Mouse (Mus musculus) frontal cortex, adult (tissue): ENCODE results near the gene Hsd17b2.
"Not testable (repeated sequence)": the region's sequence is repeated elsewhere in the genome, so short reads cannot be mapped to it uniquely, and the experiment has no call there.

Source experiments
- ATAC-seq: cut with Nextera tagmentation; 2 replicates; pipeline ENCODE4 v1.9.2; 2017; ENCODE audit warnings: mild to moderate bottlenecking, moderate library complexity, mixed read lengths; ENCODE audit not compliant: low TSS enrichment

Gene Hsd17b2

DNA sequence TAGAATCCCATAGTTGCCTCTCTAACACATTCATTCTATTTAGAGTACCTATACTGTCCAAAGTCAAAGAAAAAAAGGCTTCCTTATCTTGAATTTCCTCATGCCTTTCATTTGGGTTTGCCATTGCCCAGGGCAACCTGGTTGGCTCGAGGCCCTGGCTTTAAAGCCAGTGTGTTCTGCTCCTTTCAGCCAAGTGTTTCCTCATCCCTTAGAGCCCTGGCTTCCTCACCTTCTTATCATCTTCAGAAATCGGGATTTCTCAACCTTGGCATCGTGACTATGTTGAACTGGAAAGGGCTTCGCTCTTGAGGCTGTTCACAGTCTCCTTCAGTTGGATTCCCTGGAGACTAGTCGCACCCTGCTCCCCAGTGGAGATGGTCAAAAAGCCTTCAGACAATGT, 12.9 kb downstream of the Hsd17b2 start:
- no peak for ATAC-seq

DNA sequence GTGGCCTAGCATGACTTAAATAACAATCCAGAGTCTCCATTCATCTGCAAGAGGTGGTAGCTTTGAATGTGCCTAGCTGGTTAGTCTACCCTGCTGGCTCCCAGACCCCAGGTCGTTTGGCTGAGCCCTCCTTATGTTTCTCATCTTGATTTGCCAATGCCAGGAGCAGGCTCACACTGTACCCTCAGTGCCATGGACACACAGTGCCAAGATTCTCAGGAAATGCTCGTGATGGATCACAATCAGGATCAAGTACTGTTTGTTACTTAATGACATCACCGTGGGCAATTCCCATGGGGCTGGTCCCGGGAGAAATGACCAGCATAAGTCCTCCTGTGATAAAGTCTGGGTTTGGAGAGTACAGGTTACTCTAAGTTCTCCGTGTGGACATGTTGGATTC, 14.2 kb downstream of the Hsd17b2 start:
- no peak for ATAC-seq

DNA sequence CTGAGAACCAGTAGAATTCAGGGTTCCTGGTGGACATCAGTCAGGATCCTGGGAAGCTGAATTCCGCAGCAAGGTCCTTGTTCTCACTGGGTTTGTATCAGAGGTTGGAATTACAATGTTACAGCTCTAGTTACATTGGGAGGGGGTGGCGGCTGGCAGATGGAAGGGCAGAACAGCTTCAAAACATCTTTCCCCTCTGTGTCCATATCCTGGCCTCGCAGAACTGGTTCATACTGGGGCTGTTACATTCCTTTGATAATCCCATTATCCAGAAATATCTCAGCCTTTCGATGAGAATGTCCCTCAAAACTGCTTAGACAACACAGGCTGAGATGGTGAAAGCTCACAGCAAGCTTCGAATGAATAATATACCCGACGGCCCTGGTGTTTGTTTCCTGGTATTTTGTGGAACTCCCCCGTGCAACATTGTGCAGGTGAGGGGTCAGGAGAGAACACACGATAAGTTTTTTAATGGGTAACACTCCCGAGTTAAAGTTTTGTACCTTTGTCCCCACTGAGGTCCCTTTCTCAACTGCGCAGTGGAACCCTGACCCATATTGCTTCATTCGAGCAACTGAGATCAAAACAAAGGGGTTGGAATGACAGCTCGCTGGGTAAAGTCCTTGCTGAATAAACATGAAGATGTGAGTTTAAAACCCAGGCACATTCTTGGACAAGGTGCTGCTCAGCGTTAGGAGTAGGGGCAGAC, 16.6 kb downstream of the Hsd17b2 start:
- ATAC-seq: no peak

DNA sequence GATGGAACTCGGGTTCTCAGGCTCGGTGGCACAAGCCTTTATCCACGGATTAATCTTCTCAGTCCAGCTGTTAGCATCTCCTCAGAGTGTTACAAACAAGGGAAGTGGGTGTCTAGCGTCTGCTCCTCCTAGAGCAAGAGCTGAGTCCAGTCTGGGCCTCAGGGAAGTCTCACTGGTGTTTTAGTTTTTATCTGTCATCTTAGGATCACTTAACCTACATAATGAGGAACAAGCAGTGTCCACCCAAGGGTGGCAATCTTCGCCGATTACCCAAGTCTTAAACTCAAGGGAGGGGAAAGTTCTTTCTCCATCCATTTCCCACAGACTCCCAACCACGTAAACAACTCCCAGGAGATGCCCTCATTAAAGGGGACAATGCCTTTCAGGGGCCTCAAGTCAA, 24.8 kb downstream of the Hsd17b2 start:
- ATAC-seq: no peak

DNA sequence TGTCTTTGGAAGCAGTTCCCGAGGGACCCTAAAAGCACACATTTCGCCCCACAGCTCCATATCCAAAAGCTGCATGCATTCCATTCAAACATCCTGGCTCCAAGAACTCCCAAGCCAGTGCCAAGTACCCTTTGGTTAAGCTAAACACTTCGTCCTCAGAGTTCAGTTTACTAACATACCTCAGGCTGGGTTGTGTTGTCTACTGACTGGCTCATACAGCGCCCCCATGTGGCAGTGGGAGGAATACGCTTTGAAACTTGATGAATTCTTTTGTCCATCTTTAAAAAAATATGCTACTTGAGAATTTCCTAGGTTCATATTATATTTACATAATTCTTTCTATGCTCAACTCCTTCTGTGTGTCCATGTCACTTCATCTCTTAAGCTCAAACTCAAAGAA, 25.9 kb downstream of the Hsd17b2 start:
- no peak for ATAC-seq

DNA sequence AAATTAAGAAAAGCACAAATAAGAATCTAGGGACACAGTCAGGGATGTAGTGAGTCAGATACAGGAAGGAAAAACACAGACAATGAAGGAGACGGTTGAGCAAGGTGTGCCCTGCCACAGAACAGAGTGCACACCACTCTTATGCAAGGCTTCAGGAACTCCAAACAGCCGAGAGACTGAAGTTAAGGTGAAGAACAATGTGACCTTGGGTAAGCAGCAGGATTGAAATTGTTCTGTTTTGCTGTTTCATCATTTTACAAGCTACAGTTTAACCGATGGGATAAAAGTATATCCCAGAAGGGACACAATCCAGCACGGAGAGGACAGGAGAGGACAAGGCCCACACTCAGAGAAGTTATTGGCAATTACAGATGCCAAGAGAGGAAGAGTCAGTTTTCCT, 26.5 kb downstream of the Hsd17b2 start:
- no peak for ATAC-seq

DNA sequence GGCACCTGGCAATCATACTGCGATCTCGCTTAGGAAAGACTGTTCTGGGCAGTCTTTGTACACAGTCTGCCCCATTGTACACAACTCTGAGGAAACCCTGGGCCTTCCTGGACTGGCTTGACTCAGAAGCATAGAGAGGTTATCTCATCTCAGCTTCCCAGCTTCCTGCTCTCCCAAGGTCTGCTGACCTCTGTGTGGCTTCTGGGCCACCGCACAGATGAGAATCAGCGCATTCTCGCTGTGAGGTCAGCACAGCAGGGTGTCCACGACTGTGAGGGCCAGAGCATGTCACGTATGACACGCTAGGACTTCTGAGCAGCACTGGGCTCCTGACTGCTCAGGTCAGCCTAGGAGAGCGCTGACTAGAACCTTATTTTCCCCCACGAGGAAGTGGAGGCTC, 29.3 kb downstream of the Hsd17b2 start:
- no peak for ATAC-seq

DNA sequence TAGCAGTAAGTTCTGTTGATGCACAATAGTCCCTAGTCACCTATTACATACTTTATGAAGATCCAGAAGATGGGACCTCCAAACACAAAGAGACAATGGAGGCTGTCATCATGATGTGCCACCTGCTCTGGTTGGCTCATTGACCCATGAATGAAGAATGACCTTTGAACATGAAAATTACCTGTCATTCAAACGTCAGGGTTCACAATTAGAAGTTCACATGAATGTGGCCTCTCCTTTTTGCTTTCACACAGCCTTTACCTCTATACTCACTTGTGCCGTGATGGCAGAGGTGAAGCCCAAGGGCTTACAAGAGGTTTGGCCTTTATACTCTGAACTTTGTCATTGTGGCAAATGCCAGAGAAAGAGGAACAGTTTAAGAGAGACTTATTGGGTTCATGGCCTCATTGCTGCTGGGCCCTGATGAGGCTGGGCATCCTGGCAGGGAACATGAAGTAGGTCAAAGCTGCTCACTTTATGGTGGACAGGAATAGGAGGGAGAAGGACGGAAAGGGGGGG, 35.0 kb downstream of the Hsd17b2 start:
- no peak for ATAC-seq

DNA sequence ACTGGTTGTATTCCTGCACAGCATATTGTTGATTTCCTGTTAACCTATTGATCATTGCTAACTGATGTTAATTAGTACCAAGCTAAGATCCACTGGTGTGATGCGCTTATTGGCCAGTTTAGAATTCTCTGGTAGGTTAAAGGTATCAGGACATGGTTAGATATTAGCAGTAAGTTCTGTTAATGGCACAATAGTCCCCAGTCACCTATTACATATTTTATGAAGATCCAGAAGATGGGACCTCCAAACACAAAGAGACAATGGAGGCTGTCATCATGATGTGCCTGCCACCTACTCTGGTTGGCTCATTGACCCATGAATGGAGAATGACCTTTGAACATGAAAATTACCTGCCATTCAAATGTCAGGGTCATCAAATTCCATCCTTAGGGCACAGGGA, 36.5 kb downstream of the Hsd17b2 start:
- ATAC-seq: not testable (repeated sequence)

DNA sequence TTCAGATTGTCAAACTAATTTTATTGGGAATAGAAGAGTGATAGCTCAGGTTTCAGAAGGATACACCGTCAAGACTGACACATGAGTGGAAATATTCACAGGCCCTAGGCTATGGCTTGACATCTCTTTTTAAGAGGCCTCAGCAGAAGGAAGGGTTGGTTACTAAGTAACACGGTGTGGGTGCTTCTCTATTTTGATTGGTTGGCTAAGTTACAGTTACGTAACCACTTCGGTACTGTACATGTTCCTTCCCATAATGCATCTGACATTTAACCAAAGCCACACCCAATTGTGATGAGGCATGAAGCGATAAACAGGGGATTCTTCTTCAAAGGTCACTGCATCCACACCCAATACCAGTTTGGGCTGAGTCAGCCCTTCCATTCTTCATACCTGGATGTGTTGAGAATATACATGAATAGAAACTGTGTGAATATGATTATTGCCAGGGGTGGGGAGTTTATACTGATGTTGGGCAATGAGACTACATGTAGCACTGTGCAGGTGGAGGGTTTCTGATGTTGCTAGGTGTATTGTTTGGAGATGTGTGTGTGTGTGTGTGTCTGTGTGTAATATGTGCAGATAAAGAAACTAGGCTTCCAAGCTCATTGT, 38.8 kb downstream of the Hsd17b2 start:
- ATAC-seq: no peak

DNA sequence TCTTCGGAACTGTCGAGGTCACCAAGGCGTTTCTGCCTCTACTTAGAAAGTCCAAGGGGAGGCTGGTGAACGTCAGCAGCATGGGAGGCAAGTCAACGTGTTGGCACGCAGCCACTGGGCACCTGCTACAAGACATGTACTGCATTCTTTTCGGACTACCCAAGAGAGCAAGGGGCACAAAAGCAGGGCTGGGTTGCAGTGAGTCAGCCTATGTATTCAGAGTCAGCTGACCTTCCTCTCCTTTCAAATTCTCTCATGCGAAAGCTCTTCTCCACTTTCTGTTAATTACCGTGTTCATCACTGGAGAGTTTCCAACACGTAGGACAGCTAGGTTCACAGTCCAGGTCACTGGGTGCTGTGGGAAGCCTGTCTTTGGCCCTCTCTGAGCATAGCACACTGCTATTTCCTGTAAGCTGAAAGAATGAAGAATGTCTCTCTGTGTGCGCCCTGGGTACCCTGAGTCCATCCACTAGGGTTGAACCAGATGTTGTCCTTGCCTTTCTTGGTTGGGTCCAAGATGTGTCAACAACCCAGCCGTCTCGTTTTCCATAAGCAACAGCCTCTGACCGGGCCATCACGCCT, 40.8 kb downstream of the Hsd17b2 start:
- no peak for ATAC-seq

DNA sequence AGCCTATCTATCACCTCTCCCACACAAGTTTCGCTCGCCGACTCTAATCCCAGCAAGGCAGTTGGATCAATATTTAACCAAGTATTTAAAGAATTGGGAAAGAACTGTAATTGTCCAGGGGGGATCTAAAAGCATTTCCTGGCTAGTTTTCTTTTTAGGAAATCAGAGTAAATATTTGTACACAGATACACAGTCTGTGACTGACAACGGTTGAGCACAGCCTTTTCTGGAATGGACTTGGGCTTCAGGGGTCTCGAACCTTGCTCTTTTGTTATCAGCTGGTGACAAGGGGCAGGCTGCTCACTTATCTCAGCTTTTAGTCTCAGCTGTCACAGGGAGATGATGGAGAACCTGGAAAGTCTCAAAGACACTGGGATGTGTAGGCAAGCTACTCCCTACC, 44.9 kb downstream of the Hsd17b2 start:
- ATAC-seq: no peak

DNA sequence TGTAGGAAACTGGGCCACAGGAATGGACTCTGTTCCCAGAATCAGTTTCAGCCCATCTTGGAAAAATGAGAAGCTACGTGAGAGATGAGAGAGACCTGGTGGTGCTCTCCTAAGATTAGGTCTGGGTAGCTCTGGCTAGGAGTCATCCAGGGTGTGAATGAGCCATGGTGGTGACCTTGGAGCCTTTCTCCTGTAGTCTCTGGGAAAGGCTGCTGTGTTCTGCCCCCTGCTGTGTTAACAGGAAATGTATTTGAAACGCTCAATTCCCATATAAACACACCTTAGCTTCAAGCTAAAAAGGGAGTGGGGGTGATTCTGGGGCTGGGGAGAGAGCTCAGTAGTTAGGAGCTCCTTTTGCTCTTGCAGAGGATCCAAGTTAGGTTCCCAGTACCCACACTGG, 45.7 kb downstream of the Hsd17b2 start:
- no peak for ATAC-seq

DNA sequence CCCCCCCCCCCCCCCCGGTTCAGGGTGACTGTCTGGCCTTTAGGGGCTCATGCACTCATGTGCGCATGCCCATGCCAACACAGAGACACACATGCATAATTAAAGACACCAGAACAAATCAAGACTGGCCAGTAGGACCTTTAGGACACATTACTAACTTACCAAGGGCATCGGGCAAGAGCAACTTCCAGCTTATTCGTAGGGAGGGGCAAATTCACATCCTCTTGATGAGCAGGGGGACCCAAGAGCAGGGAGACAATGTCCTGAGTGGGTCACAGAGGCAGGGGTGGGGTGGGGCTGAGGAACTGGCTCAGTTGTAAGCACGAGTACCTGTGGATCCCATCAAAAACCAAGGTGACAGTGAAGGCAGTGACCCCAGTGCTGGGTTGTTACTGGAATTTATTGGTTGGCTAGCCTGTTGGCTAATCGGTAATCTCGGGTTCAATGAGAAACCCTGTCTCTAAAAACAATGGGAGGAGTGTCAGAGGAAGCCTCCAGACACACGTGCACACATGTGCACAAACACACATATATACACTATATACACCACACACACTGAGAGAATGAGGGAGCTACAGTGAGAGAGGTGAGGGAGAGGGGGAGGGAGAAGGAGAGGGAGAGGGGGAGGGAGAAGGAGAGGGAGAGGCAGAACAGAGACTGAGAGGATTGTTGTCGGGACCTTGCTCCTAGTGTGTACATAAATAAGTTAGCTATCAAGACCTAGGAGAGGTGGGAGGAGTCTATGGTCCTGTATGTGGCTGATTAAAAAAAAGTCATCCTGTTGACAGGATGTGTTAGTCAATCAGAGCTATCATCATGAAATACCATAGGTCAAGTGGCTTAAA, 46.4 kb downstream of the Hsd17b2 start:
- no peak for ATAC-seq

DNA sequence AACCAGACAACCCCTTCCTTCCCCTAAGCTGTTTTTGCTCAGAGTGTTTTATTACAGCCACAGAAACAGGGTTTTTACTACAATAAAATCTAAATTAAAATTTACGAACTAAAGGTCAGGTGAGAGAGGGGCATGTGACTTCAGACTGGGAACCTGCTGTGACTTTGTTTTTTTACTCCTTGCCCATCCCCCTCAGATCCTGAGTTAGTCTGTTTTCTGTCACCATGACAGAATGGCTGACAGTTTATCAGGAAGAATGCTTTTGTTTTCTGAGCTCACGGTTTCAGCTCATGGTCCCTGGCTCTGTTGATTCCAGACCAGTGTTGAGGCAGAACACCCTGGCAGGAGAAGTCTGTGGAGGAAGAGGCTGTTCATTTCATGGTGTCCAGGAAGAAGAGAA, 47.7 kb downstream of the Hsd17b2 start:
- ATAC-seq: no peak

DNA sequence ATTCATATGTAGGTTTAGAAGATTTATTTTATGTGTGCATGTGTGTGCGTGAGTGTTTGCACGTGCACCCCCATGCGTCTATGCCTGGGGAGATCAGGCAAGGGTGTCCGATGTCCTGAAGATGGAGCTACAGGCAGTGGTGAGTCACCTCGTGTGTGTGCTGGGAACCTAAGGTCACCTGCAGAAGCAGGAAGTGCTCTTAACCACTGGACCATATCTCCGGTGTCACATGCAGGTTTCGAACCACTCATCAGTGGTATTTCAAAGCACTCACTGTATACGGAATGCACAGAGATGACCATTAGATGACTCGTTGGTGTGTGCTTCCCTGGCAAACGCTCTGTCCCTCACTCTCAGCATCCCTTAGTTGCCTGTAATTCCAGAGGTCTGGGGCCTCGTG, 56.2 kb downstream of the Hsd17b2 start:
- no peak for ATAC-seq

DNA sequence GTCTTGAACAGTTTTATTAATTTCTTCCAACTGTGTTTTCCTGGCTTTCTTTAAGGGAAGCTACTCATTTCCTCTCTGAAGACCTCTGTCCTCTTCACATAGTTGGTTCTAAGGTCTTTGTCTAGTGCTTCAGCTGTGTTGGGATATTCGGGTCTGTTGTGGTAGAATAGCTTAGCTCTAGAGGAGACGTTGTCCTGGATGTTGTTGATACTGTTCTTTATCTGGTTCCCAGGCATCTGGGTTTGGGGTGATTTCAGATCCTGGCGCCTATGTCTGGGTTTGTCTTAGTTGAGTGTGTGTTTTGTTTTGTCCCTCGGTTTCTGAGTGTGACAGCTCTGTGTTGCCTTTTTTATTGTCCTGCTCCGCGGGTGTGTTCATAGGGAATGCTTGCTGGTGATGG, 61.1 kb downstream of the Hsd17b2 start:
- ATAC-seq: no peak

DNA sequence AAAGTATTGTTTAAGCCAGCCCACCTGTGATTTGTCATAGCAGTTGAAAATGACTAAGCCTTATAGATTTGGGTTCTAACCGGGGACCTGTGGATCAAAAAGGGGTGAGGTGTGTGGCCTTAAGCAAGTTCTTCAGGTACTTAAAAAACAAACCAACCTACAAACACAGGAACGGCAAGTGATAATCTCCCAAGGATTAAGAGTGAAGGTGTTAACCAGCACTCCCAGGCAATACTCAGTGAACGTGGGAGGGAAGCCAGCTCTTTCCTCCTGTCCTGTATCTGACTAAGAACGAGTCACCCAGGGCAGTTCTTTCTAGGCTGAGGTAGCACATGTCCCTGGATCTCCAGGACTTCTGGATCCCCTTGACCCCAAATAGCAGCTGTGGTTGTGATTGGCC, 62.9 kb downstream of the Hsd17b2 start:
- no peak for ATAC-seq

DNA sequence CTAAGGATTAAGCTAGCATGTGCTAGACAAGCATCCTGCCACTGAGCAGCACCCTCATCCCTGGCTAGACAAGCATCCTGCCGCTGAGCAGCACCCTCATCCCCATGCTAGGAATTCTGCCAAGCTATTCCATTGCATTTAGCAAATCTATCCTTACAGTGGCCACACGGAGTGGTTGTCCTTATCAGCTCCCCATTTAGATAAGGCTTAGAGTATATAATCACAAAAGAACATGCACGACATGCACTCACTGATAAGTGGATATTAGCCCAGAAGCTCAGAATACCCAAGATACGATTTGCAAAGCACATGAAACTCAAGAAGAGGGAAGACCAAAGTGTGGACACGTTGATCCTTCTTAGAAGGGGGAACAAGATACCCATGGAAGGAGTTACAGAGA, 64.2 kb downstream of the Hsd17b2 start:
- ATAC-seq: no peak

DNA sequence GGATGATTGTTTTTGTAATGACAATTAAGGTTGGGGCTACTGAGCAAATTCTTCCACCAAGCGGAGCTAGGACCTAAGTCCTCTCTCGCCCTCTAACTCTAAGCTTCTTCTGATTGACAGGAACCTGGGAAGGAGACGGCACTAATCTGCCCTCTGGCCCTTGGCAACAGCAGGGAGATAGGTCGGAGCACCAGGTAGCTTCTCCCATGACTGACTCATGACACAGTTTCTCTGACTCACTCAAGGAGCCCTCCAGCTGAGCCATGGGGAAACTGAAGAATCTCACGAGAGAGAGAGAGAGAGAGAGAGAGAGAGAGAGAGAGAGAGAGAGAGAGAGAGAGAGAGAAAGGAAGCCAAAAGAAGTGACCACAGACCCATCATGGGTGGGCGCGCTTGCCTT, 67.3 kb downstream of the Hsd17b2 start:
- no peak for ATAC-seq

DNA sequence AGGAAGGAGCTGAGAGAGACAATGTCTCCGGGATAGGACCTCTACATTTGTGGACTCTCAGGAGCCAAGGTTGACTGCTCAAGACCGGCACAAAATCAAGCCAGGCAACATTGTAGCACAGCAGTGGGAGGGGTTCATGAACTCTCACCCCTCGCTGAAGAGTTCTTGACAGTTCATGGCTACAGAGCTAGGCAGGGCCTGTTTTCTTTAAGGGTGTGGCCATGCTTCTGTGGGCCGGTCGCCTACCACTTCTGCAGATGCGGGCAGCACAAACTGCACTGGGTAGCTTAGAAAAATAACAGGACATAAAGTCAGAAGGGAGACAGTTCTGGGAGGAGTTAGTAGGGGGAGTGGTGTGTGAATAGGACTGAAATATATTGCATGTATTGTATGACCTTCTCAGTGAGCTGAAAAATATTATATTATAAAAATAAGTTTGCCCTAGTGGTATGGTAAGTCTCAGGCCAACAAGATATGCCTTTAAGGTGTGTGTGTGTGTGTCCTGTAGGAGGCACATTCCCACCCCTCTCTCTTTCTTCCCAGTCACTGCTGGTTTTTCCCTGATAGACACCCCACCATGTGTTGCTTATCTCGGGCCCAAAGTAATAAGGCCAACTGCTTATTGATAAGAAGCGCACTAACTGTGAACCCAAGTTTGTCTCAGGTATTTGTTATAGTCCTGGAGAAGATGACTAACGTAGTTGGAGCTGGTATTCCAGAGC, 69.6 kb downstream of the Hsd17b2 start:
- ATAC-seq: no peak

DNA sequence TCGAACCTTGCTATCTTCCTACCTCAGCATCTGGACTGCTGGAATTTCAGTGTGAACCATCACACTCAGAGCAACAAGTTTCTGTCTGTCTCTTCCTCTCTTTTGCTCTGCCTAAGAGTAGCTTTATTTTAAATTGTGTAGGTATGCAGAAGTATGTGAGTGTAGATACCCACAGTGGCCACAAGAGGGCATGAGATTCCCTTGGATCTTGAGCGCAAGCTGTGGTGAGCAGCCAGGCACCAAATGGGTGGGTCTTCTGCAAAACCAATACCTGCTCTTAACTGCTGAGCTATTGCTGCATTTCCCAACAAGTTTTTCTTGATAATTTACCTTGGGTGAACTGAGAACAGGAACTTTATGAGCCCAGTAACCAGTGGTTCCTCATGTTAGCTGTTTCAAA, 70.4 kb downstream of the Hsd17b2 start:
- no peak for ATAC-seq
